Mouse (Mus musculus) naive thymus-derived CD4-positive, alpha-beta T cell, adult 2 months (primary cell): ENCODE results near the gene Lonrf2.
A peak's percentile ranks its signal among the peaks of the same experiment; 100 is the strongest.

Experiments
- DNase-seq: peaks from one replicate; pipeline ENCODE4 v3.0.0-alpha.2; 2011; ENCODE audit warnings: low read depth

The Lonrf2 gene

DNA sequence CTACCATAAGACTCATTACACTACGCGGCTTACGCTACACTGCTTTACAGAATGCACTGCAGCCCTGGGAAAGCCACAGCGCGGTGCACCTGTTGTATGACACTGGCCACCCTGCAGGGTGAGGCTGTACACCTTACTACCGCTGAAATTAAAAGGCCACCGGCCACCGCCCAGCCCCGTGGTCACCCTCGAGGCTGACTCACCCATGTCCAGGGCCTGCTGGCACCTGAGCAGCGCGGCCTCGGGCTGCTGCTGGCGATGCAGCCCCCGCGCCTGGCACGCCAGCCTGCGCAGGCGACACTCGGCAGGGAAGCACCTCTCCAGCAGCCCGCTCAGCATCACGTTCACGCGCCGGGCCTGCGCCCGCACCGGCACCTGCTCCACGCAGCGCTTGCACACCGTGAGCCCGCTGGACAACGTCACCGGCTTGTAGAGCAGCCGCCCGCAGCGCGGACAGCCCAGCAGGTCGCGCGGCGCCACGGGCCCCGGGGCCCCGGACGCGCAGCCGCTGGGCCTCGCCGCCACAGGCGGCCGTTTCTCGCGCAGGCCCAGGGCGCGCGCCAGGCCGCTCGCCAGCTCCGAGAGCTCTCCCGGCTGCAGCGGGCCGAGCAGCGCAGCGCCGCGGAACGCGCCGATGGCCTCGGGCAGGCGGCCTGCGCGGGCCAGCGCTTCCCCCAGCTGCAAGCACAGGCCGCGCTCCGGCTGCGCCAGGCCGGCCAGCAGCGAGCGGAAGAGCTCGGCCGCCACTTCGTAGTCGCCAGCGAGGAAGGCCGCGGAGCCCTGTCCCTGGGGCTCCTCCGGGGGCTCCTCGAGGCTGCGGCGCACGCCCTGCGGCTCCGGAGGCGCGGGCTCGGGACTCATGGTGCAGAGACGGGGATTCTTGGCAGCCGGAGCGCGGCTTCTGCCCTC is 689 bp downstream of the Lonrf2 start:
- no peak for DNase-seq

DNA sequence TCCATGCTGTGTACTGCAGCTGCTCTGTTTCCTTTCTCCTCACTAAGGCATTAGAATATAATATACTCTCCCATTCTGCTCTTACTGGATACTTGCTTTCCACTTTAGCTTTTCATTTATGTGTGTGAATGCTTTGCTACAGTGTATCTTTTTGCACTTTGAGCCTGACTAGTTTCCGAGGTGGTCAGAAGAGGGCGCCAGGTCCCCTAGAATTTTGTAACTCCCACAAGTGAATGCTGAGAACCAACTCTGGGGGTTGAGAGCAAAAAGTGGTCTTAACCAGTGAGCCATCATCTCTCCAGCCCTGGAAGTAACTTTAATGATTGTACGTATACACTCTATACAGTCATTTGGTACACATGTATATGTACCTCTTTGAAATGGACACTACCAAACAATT is 1.6 kb downstream of the Lonrf2 start:
- DNase-seq: peak; percentile 28

DNA sequence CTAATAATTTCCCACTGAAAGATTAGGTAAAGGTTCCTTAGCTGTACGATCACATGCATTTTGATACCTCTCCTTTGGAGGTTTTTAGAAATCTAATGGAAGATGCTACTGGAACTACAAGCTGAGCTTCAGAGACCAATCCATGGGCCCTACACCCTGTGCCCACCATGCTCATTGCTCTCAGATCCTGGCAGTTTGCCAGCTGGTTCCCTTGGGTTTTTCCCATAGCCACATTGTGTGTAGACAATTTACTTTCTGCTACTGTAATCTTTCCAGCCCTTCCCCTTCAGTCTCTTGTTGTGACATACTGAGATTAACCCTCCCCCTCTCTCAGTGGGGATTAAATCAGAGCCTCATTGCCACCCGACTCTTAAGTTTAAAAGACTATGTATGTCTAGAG is 11.6 kb downstream of the Lonrf2 start:
- no peak for DNase-seq

DNA sequence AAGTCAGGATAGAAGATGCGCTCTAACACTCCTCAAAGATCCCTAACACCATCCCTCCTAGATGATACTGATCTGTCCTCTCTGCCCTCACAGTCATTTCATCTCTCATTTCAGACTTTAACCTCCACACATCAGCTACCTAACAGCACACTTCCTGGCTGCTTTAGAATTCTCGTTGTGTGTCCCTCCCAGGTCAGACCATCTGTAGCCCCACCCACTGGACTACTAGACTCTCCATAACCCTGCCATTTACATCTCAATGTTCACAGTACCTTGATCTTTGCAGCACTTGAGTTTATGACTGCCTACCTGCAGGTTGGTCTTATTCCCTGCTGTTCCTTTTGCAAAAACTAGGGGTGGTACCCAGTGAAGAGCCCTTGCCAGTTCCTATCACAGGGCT is 12.7 kb downstream of the Lonrf2 start:
- no peak for DNase-seq

DNA sequence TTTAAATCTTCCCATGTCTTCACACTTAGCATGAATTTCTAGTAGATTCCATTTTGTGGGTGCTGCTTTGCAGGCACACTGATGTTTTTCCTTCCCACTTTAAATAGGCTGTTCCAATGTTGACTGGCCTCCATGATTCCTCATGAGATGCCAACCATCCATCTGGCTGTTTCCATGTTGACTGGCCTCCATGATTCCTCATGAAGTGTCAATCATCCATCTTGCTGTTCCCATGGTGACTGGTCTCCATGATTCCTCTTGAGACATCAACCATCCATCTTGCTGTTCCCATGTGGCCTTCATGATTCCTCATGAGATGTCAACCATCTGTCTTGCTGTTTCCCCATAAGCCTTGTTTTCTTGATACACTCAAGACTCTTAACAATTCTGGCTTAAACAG is 16.8 kb downstream of the Lonrf2 start:
- DNase-seq: no peak

DNA sequence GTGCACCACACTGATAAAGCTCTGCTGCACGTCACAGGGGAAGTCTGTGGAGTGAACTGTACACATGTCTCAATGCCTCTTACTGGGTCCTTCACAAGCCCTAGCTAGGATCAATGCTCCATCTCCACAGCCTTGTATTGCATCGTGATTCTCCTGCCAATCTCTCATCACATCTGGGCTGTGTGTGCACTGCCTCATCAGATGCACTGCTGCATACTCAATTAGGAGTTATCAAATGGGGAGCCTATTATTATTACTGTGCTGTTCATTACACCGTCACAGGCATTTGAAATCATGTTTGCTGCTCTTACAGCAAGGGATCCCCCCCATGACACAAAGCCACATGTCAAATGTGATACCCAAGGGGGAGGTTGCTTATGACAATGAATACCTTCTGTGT is 18.8 kb downstream of the Lonrf2 start:
- no peak for DNase-seq

DNA sequence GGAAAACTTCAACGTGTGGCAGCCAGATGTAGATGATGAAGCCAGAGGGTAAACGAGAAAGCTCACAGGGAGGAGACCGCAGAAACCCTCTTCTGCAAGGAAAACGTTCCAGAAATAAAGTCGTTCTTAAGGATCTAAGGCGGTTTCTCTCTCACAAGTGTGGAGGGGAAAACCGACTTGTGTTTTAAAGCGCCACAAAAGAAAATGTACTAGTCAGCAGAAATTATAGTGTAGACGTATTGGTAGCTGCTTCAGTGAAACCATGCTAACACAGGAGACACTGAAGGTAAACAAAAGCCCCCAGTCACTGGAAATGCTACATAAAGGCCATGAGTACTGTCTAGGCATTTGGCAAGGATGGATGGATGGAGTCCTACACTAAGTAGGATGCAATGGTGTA is 19.2 kb downstream of the Lonrf2 start:
- no peak for DNase-seq

DNA sequence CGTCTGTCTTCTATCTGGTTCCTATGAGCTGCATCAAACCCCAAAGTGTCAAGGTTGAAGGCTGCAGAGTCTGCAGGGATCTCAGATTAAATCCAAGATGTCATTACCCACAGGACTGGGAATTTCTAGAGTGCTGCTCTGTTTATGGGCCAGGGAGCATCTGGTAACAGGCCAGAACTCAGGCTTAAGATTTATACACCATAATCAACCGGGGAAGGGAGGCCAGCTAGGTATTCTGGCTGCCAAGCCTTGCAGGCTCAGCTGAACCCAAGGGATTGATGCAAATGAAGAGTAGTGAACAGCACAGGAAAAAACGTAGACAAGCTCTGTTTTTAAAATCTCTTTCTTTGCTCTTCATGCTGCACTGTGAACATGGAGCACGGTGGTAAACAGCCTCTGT is 20.2 kb downstream of the Lonrf2 start:
- no peak for DNase-seq

DNA sequence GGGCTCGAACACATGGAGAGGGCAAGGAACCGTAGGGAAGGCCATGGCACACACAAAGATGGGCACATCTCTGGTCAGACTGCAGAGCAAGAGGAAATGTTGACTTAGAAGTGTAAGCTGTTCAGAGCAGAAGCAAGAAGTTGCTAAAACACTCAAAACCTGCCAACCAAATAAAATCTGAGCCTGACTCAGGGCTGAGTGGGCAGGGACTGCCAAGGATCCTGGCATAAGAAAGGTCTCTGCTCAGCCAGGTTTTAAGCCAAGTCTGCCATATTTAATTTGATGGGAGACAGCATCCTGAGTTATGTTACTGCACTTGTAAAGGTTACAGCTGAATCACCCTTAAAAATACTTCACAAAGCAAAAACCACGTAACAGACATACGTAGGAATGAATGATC is 29.4 kb downstream of the Lonrf2 start:
- DNase-seq: no peak

DNA sequence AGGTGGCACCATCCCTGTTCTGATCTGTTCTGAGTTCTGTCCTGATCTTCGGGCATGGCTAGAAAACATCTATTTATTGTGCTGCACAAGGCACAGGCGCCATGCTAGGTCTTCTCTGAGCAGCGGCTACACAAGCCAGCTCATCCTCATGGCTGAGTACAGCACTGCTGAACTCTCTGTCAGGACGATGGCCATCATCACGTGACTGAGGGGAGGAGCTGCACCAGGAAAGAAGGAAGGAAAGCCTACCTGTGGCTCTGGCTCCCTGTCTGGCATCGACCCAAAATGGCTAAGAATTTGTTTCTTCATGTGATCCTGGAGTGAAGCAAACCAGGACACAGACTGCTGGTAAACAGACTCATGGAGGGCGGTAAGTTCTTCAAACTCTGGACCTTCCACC is 36.1 kb downstream of the Lonrf2 start:
- DNase-seq: no peak

DNA sequence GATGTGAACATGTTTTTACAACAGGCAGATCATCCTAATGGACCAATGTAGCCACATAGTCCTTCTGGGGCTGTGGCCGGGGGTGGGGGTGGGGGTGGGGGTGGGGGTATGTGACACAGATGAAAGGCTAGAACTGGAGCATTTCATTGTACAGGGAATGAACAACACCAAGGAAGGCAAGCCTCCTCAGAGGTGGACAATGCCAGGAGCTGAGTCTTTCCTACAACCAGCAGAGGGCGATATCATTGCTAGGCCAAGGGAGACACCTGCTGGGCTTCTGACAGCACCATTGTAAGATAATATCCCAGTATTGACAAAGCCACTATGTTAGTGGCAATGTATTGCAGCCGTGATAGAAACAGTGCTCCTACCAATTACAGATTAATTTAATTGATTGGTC is 37.2 kb downstream of the Lonrf2 start:
- peak; percentile 34 for DNase-seq

DNA sequence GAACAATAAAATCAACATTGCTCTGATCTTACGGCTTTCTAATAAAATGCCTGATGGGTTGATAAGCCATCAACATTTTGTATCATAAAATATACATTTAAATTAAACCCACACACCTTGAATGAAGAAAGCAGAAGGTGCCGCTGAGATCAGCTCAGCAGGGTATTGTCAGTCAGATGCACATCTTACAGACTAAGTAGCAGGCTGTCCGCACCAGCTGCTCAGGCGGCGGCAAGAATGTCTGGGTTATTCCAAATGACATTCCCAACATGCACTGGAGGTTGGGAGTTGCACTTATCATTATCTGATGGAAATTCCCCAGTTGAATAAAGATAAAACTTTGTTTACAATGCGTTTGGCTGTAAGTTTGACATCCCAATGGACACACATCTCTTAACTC is 39.6 kb downstream of the Lonrf2 start:
- no peak for DNase-seq

DNA sequence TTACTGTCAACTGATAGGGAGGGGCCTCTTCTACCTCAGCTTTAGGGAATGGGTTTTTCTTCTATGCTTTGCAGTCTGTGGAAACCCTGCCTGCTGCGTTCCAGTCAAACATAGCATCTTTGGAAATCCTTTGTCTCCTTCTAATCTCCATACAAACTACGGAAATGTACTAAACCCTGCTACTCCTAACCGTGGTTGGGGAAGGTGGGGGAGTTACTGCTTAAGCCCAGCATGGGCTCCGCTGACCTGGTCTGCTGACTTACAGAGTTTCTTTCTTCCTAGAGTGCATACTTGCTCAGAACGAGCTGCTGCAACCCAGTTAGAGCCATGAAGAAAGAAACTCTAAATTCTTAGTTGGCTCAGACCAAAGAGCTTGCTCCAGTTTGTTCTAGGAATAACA is 41.0 kb downstream of the Lonrf2 start:
- no peak for DNase-seq

DNA sequence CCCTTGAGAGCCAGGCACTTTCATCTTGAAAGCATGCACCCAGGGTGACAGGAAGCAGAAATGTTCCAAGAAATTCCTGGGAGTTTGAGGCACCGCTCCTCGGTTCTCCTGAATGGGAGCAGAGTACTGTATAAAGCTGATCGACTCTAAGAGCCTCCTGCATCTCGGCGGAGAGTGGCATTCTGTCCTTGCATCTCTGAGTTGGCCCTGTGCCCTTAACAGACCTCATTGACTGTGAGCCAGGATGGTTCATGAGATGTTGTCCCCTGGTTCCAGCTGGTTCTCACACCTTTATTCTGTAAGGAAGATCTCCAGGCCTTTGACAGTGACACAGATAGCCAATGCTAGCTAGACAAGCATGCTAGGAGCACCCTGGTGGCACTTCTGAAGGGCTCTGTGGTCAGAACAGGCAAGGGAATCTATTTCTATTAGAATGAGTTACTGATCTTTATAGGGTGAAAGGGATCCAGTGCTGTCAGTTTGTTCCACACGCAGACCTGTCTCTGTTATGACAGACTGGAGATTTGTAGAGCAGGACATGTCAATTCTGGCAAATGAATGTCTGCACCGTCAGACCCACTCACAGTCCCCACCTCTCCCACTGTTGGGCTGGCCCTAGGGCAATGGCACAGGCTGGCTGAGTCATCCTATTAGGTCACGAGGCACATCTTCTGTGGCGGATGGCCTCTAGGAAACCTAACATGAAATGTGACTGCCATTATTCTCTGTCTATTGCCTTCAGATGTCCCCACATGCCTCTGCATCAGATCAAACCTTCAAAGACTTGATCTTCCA is 45.3 kb downstream of the Lonrf2 start:
- DNase-seq: no peak

DNA sequence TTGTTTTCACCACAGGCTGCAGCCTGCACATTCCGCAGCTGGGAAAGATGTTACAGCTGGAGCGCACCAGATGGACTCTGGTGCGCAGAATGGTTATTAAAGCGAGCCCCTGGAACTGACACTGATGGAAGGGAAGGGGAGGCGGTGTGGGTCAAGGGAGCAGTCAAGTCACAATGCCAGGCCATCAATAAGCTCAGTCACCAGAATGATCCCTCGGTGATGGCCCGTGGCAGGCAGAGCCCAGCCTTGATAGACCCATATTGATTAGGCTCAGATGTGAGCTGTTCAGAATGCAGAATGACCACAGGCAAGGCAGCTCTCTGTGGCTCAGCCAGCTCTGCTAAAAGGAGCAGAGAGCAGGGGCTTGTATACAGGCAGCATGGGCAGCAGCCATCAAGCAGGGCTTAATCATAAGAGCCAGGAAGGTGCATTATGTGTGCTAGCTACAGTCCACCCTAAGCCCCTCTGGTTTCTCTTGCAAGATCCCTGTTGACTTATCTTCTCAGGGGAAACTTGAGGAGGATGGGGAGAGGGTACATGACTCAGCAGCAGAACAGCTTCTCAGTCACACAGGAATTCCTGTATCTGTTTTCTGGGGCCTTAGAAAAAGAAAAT is 46.4 kb downstream of the Lonrf2 start:
- DNase-seq: no peak

DNA sequence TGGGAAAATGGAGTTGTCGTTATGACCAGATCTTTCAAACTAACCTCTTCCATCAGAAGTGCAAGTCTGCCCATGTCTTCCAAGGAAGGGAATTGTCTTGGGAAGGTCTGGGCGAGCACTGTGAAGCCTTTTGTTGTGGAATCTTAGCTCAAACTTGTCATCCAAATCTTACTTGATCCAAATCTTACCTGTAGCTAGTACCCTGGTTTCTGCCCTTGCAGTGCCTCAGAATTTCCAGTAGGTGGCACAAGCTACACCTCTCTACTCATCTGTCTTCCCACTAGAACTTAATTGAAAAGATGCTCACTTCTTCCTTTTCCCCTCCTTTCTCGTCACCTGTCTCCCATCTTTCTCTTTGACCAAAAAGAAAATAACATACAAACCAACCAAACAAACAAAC is 47.6 kb downstream of the Lonrf2 start:
- peak; percentile 41 for DNase-seq

DNA sequence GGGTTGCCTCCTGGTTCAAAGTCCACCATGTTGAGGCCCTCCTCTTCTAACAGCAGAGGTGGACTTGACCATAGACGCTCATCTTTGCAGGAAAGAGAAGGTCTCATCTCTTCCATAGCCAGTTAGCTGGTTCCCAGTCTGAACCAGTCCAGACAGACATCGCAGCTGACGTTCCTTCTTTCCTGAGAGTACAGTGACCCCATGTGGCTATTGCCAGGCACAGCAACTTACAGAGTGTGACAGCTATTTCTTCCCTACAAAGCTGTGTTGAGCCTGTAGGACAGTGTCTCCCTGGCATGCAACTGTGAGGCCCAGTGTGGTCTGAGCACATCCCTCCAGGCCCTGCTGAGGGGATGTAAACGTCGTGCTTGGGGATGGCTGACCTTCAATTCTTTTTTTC is 49.1 kb downstream of the Lonrf2 start:
- peak; percentile 72 for DNase-seq

DNA sequence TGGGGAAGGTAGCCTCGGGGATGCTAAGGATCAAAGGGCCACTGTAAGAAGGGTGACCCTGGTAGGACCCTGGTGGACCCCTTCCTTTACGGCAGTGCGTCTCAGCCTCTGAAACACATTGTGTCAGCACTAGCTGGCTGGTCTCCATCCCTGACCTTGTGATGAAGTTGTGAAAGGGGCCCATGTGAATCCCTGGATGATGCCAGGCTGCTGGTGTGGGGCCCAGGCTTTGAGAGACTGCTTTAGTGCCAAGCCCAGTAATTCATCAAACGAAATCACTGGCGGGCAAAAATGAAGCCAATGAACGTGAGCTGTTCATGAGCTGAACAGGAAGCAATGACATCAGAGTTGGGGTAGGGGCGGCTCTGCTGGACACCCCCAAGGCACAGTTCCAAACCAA is 50.2 kb downstream of the Lonrf2 start:
- DNase-seq: no peak

DNA sequence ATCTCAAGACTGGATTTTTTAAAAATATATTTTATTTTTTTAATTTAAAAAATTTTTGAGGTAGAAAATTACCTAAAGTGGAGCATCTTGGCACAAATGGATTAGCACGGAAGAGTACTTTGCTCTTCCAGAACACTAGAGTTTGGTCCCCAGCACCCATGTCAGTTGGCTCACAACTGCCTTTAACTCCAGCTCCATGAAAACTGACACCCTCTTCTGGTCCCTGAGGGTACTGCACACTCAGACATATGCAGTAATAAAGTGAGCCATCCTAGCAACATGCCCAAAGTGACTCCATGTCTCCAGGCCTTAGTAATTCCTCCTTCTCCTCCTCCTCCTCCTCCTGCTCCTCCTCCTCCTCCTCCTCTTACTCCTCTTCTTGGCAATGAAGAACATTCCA is 58.2 kb downstream of the Lonrf2 start:
- no peak for DNase-seq

DNA sequence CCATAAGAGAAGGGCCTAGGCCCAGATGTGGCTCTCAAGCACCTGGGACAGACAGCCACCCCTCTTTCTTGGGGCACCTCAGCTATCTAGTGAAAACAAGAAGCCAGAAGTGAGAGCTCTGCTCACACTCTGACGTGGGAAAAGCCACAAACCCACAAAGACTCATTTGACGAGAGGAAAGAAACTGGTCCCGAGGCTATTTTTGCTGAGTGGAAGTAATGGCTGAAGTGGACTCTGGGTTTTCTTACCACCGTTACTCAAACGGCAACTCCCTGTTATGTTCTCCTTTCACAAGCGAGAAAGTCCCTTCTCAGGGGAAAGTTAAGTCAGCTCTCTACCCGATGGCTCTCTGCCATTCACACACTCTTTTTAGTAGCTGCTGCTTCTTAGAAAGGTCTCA is 59.0 kb downstream of the Lonrf2 start:
- peak; percentile 57 for DNase-seq

DNA sequence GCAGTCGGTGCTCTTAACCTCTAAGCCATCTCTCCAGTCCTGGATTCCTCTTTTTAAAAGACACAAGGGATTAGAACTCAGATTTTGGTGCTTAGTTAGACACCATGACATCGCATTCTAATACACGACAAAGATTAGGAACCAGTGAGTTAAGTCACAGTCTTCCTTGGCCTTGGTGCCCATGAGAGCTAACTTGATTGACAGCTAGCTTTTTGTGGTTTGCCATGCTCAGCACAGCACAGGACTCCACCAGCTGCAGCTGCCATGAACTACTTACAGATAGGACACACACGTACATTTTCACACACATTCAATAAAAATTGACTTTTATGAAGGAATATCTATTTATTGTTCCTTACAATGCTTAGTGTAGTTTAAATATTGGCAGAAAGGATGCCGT is 60.8 kb downstream of the Lonrf2 start:
- DNase-seq: no peak

DNA sequence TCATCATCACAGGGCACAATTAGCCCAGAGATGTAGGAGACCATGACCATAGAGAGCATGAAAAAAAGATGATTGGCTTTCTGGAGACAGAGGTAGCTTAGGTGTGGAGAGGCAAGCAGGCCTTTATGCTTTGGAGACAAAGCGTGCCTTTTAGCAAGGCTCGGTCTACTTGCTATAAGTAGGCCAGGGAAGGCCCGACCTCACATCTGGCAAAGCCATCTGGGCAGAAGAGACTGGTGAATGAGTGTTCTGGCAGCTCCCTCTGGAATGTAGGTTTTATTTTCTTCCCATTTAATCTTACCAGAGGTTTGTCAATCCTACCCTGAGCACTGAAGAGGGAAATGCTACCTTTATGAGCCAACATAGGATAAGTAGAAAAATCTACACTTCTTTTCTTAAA is 65.8 kb downstream of the Lonrf2 start:
- no peak for DNase-seq

DNA sequence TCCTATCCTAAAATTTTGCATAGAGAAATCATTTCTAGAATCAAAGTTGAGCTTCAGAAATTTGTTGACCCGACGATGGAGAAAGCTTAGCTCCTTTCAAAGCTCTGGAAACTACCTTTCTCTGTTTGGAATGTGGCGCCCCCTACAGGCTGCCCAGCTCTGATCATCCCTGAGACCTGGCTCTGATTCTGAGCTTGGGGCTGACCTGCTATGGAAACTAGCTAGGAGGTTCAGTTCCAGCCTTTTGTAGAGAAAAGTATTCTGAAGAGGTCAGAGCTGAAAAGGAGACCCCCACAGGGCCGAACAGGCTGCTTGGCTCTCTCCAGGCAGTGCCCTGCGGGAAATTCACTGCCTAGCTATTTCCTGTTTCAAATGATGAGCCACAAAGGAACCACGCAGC is 66.6 kb downstream of the Lonrf2 start:
- peak; percentile 74 for DNase-seq
